Mouse (Mus musculus) ovary, postnatal 10 days (tissue): ENCODE data around the gene Eps8l1.
"Not testable (repeated sequence)": the region's sequence is repeated elsewhere in the genome, so short reads cannot be mapped to it uniquely, and the experiment has no call there.

Experiments used
- DNase-seq: peaks from one replicate; pipeline ENCODE4 v3.0.0; 2022; ENCODE audit warnings: low spot score

Gene Eps8l1

DNA sequence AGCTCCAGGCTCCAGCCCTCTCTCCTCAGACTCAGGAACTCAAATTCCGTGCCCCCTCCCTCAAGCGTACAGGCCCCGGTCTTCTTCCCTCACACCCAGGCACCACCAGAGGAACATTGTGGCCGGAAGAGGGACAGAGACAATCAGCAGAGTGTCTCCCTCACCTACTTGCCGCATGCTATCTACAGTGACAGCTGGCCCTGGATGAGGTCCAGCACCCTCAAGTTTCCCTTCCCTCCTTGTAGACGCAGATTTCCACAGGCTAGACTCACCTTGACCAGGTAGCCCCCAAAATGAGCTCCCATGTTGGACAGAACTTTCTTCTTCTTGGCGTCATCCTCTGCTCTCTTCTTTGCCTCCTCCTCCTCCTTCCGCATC is 48.3 kb downstream of the Eps8l1 start:
- no peak for DNase-seq

- no peak for DNase-seq
Measured at GRCm38 (mm10) chr7:4509863-4510608, 49.6 kb downstream of the Eps8l1 start.

- DNase-seq: no peak
Measured at GRCm38 (mm10) chr7:4511489-4512224, 51.2 kb downstream of the Eps8l1 start.

- DNase-seq: no peak
Measured at GRCm38 (mm10) chr7:4513236-4513635, 52.8 kb downstream of the Eps8l1 start.

DNA sequence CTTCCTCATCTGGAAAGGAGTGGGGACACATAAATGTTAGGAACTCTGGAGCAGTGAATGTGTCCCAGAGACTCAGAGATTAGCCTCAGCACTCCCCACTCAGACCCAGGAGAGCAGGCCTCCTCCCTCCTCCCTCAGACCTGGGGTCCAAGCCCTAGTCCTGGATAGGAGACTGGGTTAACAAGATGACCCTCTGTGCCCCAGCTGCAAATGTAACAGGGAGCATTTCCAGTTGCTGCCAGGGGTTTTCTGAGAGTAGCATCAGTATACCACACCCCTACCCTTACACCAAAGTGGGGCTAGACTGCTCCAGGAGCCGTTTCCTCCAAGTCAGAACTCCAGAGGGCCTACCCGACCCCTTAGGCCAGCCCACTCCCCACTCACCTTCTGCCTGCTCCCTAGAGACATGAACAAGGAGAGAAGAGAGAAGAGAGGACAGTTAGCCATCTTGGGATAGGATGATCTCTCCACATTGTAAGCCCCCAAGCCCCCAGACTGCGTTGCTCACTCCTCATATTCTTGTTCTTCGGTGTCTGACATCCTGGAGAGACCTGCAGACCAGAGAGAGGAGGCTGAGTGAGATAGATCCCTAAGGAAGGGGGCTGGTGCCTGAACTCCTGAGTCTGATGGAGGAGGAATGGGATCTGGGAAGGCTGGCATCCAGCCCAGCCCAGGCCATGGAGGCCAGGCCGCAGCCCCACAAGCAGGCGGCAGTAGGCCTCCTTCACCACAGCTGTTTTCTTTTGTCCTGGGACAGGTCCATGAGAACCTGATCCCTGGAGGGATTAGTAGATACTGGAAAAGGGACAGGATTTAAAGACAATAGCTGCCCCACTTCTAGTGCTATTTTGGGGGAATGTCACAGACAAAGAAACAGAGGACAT is 53.6 kb downstream of the Eps8l1 start:
- no peak for DNase-seq

GRCm38 (mm10) chr7:4515853-4516252 is 55.4 kb downstream of the Eps8l1 start:
- DNase-seq: no peak

GRCm38 (mm10) chr7:4516332-4517050 is 56.0 kb downstream of the Eps8l1 start, which contains the start of gene Tnnt1:
TSS of gene Tnnt1 (minus strand) at chr7:4516382.
- DNase-seq: no peak

DNA sequence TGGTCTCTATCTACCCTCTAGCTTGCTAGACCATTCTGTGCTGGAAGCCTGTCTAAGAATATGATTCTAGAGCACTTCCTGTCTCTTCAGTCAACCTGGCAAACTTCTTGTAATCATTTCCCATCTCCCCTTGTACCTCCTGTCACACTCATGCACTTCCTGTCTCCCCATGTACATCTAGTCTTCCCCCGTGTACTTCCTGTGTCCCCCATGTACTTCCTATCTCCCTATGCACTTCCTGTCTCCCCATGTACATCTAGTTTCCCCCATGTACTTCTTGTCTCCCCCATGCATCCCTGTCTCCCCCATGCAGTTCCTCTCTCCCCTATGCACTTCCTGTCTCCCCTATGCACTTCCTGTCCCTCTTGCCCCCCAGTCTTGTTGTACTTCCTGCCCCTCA is 58.0 kb downstream of the Eps8l1 start:
- DNase-seq: no peak

- DNase-seq: no peak
Measured at GRCm38 (mm10) chr7:4521231-4522003, 60.9 kb downstream of the Eps8l1 start.

DNA sequence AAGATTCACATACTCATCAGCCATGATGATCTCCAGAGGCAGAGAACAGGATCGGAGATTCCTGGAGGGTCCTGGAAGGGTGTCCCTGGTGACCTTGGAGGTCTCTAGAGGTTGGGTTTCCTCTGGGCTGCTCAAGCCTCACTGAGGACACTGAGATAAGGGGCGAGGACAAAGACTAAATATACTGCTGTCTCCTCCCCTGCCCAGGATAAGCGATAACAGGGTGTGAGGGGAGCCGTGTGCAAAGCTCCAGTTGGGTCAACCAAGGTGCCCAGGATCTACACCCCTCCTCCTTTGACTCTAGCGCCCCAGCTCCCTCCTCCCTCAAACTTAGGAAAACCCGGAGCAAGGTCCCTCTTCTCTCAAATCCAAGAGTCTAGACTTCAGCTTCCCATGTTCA is 61.8 kb downstream of the Eps8l1 start:
- no peak for DNase-seq

- no peak for DNase-seq
Measured at GRCm38 (mm10) chr7:4523205-4524130, 63.0 kb downstream of the Eps8l1 start.

DNA sequence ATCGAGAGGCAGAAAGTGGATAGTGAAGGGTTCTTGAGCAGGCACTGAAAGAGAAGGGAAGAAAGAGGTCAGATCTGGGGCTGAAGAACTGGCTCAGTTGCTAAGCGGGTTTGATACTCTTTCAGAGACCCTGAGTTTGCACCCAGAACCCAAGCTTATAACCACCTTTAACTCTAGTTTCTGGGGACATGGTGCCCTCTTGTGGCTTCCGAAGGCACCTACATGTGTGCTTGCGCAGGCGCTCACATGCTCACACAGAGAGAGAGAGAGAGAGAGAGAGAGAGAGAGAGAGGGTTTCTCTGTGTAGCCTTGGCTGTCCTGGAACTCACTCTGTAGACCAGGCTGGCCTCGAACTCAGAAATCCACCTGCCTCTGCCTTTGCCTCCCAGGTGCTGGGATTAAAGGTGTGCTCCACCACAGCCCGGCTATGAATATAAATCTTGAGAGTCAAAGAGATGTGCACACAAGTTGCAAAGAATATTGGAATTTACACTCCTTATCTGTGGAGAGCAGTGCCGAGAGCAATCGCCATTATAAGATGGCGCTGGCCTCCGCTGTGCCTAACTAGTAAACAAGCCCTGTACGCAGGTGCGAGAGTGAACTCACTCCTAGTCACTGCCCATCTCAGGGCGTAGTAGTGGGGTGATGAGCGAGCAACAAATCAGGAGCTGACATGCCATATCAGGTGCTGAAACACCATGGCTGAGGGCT is 63.9 kb downstream of the Eps8l1 start, which contains the start of gene Tnni3:
Gene Tnni3, minus strand, starts transcription at position 18 of the 711 bp plus-strand sequence.
- not testable (repeated sequence) for DNase-seq

GRCm38 (mm10) chr7:4526341-4527301 is 66.1 kb downstream of the Eps8l1 start:
- DNase-seq: no peak

GRCm38 (mm10) chr7:4527302-4527689 is 66.8 kb downstream of the Eps8l1 start:
- no peak for DNase-seq
